Mouse (Mus musculus) liver, adult 2 months (tissue): ENCODE results near the gene Ect2l.

ENCODE experiments used
- CTCF ChIP-seq: fragments of 200-500 bp; IDR thresholded peaks from 2 replicates; pipeline ENCODE4 v1.5.1; 2011; ENCODE audit warnings: low read depth, low read length, control low read depth
- POLR2A ChIP-seq: fragments of 200-500 bp; IDR thresholded peaks from 2 replicates; pipeline ENCODE4 v1.6.1; 2011; ENCODE audit warnings: low read length, control low read depth; ENCODE audit not compliant: insufficient read depth; ENCODE audit errors: extremely low read depth

- TF ChIP-seq CTCF (no peak), POLR2A (no peak)
Observed at GRCm38 (mm10) chr10:18113473-18114093, 97.1 kb downstream of the Ect2l start.
